Mouse (Mus musculus) erythroblast, embryonic 14.5 days (primary cell): ENCODE results near the gene Xylt1.

Experiments used
- GATA1 ChIP-seq: IDR thresholded peaks from 2 replicates; pipeline ENCODE4 v1.6.1; 2012; ENCODE audit warnings: low read length, inconsistent platforms, mixed read lengths
- TAL1 ChIP-seq: IDR thresholded peaks from 3 replicates; pipeline ENCODE4 v1.6.1; 2012; ENCODE audit warnings: low read length, inconsistent platforms, mixed read lengths

DNA sequence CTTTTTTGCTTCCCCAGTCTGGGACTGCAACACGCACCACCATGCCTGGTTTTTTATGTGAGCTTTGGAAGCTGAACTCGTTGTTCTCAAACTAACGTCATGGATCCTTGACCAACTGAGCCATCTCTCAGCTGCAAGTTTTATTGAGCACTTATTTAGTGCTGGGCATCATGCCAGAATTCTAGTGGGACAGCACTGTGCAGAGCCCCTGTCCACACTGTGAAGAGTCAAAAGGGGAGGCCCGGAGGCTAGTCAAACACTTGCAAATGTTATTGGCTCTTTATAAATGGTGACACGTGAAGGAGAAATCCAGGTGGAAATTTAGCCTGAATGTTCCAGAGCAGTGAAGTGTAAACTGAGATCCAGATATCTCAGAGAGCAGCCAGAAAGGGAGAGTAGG lies 121.6 kb downstream of the Xylt1 start:
- TF ChIP-seq GATA1 (no peak), TAL1 (no peak)
